11 mouse cellular contexts compared by ENCODE assay signal in genomic region chr5:143509294-143509693, GRCm38 (mm10). TPM values are rescaled to one million over a fixed set of nuclear protein-coding genes. Genes with fewer than 3 reads are reported as not detected.
DNase-seq lines count a peak whose midpoint lies in the region; ATAC-seq lines count a peak whose summit lies in the region.
"Had no signal": no experiment of that assay in that cellular context is flagged by ENCODE, and none has a peak within 500 bp of the region (broad histone marks: within the 10 kb centered on the region; RNA-seq: fewer than 3 reads in every experiment).

No protein-coding gene starts in this region.

- peak overlapping the region; percentile 41 for H3K27ac ChIP-seq in heart, embryonic 15.5 days
- H3K27ac ChIP-seq in liver, embryonic 12.5 days, result peak overlapping the region; percentile 79
- H3K27ac ChIP-seq: neural tube, embryonic 12.5 days had no signal

- no peak for DNase-seq in heart, adult 8-10 months (ENCODE audit: low spot score)
- peak; percentile 43 for DNase-seq in MEL-GATA-1-ER (ENCODE audit: extremely low read depth, low read depth)
- no peak for DNase-seq in cerebellum, adult 8-10 months
- no peak for DNase-seq in layer of hippocampus, postnatal 25 days (ENCODE audit: extremely low spot score in 1 of 2, low spot score in 1 of 2)
- DNase-seq: cerebellum, postnatal 10 days; thymus, adult 18-20 months had no signal

- no peak overlapping the region for H3K4me3 ChIP-seq in heart, embryonic 15.5 days
- H3K4me3 ChIP-seq in liver, embryonic 12.5 days, result peak overlapping the region; percentile 39
- H3K4me3 ChIP-seq: limb, embryonic 13.5 days; neural tube, embryonic 12.5 days had no signal

- H3K9me3 ChIP-seq in heart, embryonic 15.5 days (replicated peaks), result no peaks in the 10 kb centered on the region
- no peaks in the 10 kb centered on the region for H3K9me3 ChIP-seq in liver, embryonic 12.5 days (replicated peaks)
- H3K9me3 ChIP-seq: limb, embryonic 13.5 days; neural tube, embryonic 12.5 days had no signal

- peak overlapping the region; percentile 38; the same call in 1 of the 2 replicates for H3K4me2 ChIP-seq in heart, embryonic 15.5 days
- H3K4me2 ChIP-seq in liver, embryonic 12.5 days, result peak overlapping the region; percentile 73
- H3K4me2 ChIP-seq: limb, embryonic 13.5 days; neural tube, embryonic 12.5 days had no signal

- H3K4me1 ChIP-seq in heart, embryonic 15.5 days (replicated peaks), result peaks cover 63% of the 10 kb centered on the region
- peaks cover 70% of the 10 kb centered on the region for H3K4me1 ChIP-seq in liver, embryonic 12.5 days

- no peaks in the 10 kb centered on the region for H3K27me3 ChIP-seq in heart, embryonic 15.5 days
- H3K27me3 ChIP-seq in liver, embryonic 12.5 days (replicated peaks), result no peaks in the 10 kb centered on the region
- H3K27me3 ChIP-seq: limb, embryonic 13.5 days; neural tube, embryonic 12.5 days had no signal

- H3K36me3 ChIP-seq in heart, embryonic 15.5 days, result peaks cover 33% of the 10 kb centered on the region
- peaks cover 95% of the 10 kb centered on the region for H3K36me3 ChIP-seq in liver, embryonic 12.5 days

- 35% methylated on average over 9 of the region's 9 CpGs for WGBS in heart, embryonic 15.5 days
- WGBS in liver, embryonic 12.5 days (ENCODE audit: insufficient replicate concordance), result 17% methylated on average over 9 of the region's 9 CpGs

- peak; percentile 24; the same call in 1 of the 2 replicates for ATAC-seq in heart, embryonic 15.5 days (replicated peaks; ENCODE audit: insufficient number of reproducible peaks, insufficient read depth, low FRiP score, low read depth)
- ATAC-seq in common myeloid progenitor, adult 5-6 weeks (replicated peaks; ENCODE audit: low read depth, poor library complexity, severe bottlenecking), result peak; percentile 48; the same call in 1 of the 2 replicates
- peak; percentile 68 for ATAC-seq in liver, embryonic 12.5 days

- H3K9ac ChIP-seq in heart, embryonic 15.5 days, result no peak overlapping the region
- peak overlapping the region; percentile 51 for H3K9ac ChIP-seq in liver, embryonic 12.5 days
- H3K9ac ChIP-seq: limb, embryonic 13.5 days; neural tube, embryonic 12.5 days had no signal

RNA-seq across cellular contexts. Expression of gene Rac1, which starts 18.5 kb away (rescaled TPM):
- 322 and 367 TPM in 2 replicates for polyA plus RNA-seq in heart, embryonic 15.5 days (2015; fragmentation: Nextera tagmentation; extraction: Ambion mirVana)
- total RNA-seq in heart, adult 8-10 months (2022), result 100 to 1,000 TPM; 207 to 235 (median 219) TPM
- total RNA-seq in common myeloid progenitor, adult 5-6 weeks (2017), result 113 and 129 TPM in 2 replicates
- polyA plus RNA-seq in liver, embryonic 12.5 days (2016; fragmentation: Nextera tagmentation; extraction: Ambion mirVana), result 254 and 256 TPM in 2 replicates
- 100 to 1,000 TPM; 409 to 455 TPM for total RNA-seq in layer of hippocampus, postnatal 25 days (2021)

RNA-seq across cellular contexts. Expression of gene Daglb, which starts 44.9 kb away (rescaled TPM):
- polyA plus RNA-seq in heart, embryonic 15.5 days (2015; fragmentation: Nextera tagmentation; extraction: Ambion mirVana), result 7.9 and 9.3 TPM in 2 replicates
- total RNA-seq in heart, adult 8-10 months (2022), result 1 to 10 TPM; 8.1 to 9.3 (median 8.8) TPM
- 6.8 and 7.4 TPM in 2 replicates for total RNA-seq in common myeloid progenitor, adult 5-6 weeks (2017)
- polyA plus RNA-seq in liver, embryonic 12.5 days (2016; fragmentation: Nextera tagmentation; extraction: Ambion mirVana), result 11.8 and 12.6 TPM in 2 replicates
- total RNA-seq in layer of hippocampus, postnatal 25 days (2021), result 10 to 100 TPM; 25.0 to 26.7 TPM
